Mouse (Mus musculus) thymus, adult 2 months (tissue): ENCODE results near the gene Cyb5r3.
A peak's percentile ranks its signal among the peaks of the same experiment; 100 is the strongest.

Source experiments
- CTCF ChIP-seq: fragments of 200-500 bp; IDR thresholded peaks from 2 replicates; pipeline ENCODE4 v1.5.1; 2012; ENCODE audit warnings: mild to moderate bottlenecking, control low read depth, low read length, moderate library complexity, borderline replicate concordance; ENCODE audit not compliant: control insufficient read depth, poor library complexity, insufficient read depth; ENCODE audit errors: extremely low read depth
- POLR2A ChIP-seq: fragments of 200-500 bp; IDR thresholded peaks from 2 replicates; pipeline ENCODE4 v1.6.1; 2012; ENCODE audit warnings: mild to moderate bottlenecking, low read length, control low read depth, moderate library complexity; ENCODE audit not compliant: control insufficient read depth, poor library complexity, insufficient read depth; ENCODE audit errors: extremely low read depth

- TF ChIP-seq CTCF (peak; percentile 62; the same call in 1 of the 2 replicates), POLR2A (peak; percentile 89)
Measured at GRCm38 (mm10) chr15:83171712-83172481, 495 bp downstream of the Cyb5r3 start.
